Mouse (Mus musculus) heart, postnatal 0 days (tissue): ENCODE results near the gene Dusp22. TPM values are rescaled to one million over a fixed set of nuclear protein-coding genes. Genes with fewer than 3 reads are reported as not detected.

Experiments used
- ATAC-seq: fragments of 200-750 bp; cut with Nextera tagmentation; 2 replicates; pipeline ENCODE4 v1.8.0; 2017; ENCODE audit warnings: low read depth, moderate number of reproducible peaks, moderate library complexity; ENCODE audit not compliant: insufficient read depth
- DNase-seq: peaks from one replicate; pipeline ENCODE4 v3.0.0-alpha.2; 2016; ENCODE audit warnings: low spot score
- H3K27ac ChIP-seq: fragments of 300-500 bp; sonication (generic); 2 replicates; pipeline ENCODE4 v1.5.1; 2014; ENCODE audit warnings: low read depth, mild to moderate bottlenecking
- H3K27me3 ChIP-seq: fragments of 300-500 bp; sonication (generic); 2 replicates; pipeline ENCODE4 v1.6.1; 2014; ENCODE audit warnings: low read length, mixed read lengths; ENCODE audit not compliant: control insufficient read depth, insufficient read depth
- H3K36me3 ChIP-seq: fragments of 300-500 bp; sonication (generic); replicated peaks from 2 replicates; pipeline ENCODE4 v1.6.1; 2014; ENCODE audit warnings: low read length, mixed read lengths; ENCODE audit not compliant: control insufficient read depth, insufficient read depth
- H3K4me1 ChIP-seq: fragments of 300-500 bp; sonication (generic); 2 replicates; pipeline ENCODE4 v1.6.1; 2014; ENCODE audit warnings: antibody characterized with exemption; ENCODE audit not compliant: control insufficient read depth, insufficient read depth
- H3K4me2 ChIP-seq: fragments of 300-500 bp; sonication (generic); 2 replicates; pipeline ENCODE4 v1.6.1; 2014; ENCODE audit warnings: low read depth, mild to moderate bottlenecking, low read length, moderate library complexity
- H3K4me3 ChIP-seq: fragments of 300-500 bp; sonication (generic); 2 replicates; pipeline ENCODE4 v1.5.1; 2014; ENCODE audit warnings: low read depth, low read length
- H3K9ac ChIP-seq: fragments of 300-500 bp; sonication (generic); replicated peaks from 2 replicates; pipeline ENCODE4 v1.6.1; 2014; ENCODE audit warnings: low read depth, low read length, mixed read lengths
- H3K9me3 ChIP-seq: fragments of 300-500 bp; sonication (generic); replicated peaks from 2 replicates; pipeline ENCODE4 v1.6.1; 2016; ENCODE audit warnings: low read length; ENCODE audit not compliant: control insufficient read depth
- CTCF ChIP-seq: IDR thresholded peaks from 2 replicates; pipeline ENCODE4 v1.5.1; 2016; ENCODE audit warnings: antibody characterized with exemption, control low read depth, low read depth
- EP300 ChIP-seq: IDR thresholded peaks from 2 replicates; pipeline ENCODE4 v1.6.1; 2016; ENCODE audit warnings: antibody characterized with exemption, low read depth
- WGBS: fragments of 180-500 bp; shearing (Covaris S2); extraction: QIAGEN DNeasy Blood & Tissue Kit; methylation state at CpG from one replicate; pipeline ENCODE4 v1.1.7; 2014; 5-methylcytosine and 5-hydroxymethylcytosine counted together
- polyA plus RNA-seq: library from polyadenylated mRNA; unstranded; fragments of >200 nt; fragmentation: Nextera tagmentation; extraction: Ambion mirVana; gene quantifications from 2 replicates; pipeline ENCODE4 v1.2.1, GENCODE M21; 2015
- total RNA-seq: library from RNA; depleted of rRNA; stranded (reverse); fragments of >200 nt; gene quantifications from 2 replicates; pipeline ENCODE4 v1.2.3, GENCODE M21; 2014; ENCODE audit warnings: low replicate concordance

Dusp22 gene
- total and polyA plus RNA-seq, 2 experiments from 2014 or later = 7.5 to 15.4 TPM

GRCm38 (mm10) chr13:30730104-30730793, 70.5 kb downstream of the Dusp22 start:
- H3K4me1 ChIP-seq = no peaks in the 10 kb centered on the region
- 75% methylated on average over 15 of the region's 15 CpGs for WGBS
- DNase-seq = no peak
- no peaks in the 10 kb centered on the region for H3K9me3 ChIP-seq
- no peak overlapping the region for H3K27ac ChIP-seq
- ATAC-seq = no peak
- H3K27me3 ChIP-seq = no peaks in the 10 kb centered on the region
- no peak overlapping the region for H3K9ac ChIP-seq
- no peak overlapping the region for H3K4me2 ChIP-seq
- H3K36me3 ChIP-seq = no peaks in the 10 kb centered on the region
- H3K4me3 ChIP-seq = no peak overlapping the region
- TF ChIP-seq CTCF (no peak), EP300 (no peak)

- Histone ChIP-seq H3K4me2 (no peak overlapping the region), H3K27ac (no peak overlapping the region), H3K36me3 (no peaks in the 10 kb centered on the region), H3K4me1 (no peaks in the 10 kb centered on the region), H3K9ac (no peak overlapping the region), H3K4me3 (no peak overlapping the region), H3K9me3 (no peaks in the 10 kb centered on the region), H3K27me3 (no peaks in the 10 kb centered on the region)
- no peak for DNase-seq
- TF ChIP-seq CTCF (no peak), EP300 (no peak)
- ATAC-seq = no peak
- 81% methylated on average over 11 of the region's 11 CpGs for WGBS
Measured at GRCm38 (mm10) chr13:30732709-30733445, 73.1 kb downstream of the Dusp22 start.

GRCm38 (mm10) chr13:30736721-30737120, 76.9 kb downstream of the Dusp22 start:
- Histone ChIP-seq H3K4me2 (no peak overlapping the region), H3K27me3 (no peaks in the 10 kb centered on the region), H3K9ac (no peak overlapping the region), H3K4me3 (no peak overlapping the region), H3K4me1 (no peaks in the 10 kb centered on the region), H3K27ac (no peak overlapping the region), H3K9me3 (no peaks in the 10 kb centered on the region), H3K36me3 (no peaks in the 10 kb centered on the region)
- ATAC-seq (no peak), DNase-seq (no peak)
- TF ChIP-seq CTCF = no peak
- no peak for TF ChIP-seq EP300
- WGBS = 83% methylated on average over 5 of the region's 5 CpGs

- no peak for ATAC-seq
- no peak for DNase-seq
- 81% methylated on average over 2 of the region's 2 CpGs for WGBS
Measured at GRCm38 (mm10) chr13:30737257-30737656, 77.5 kb downstream of the Dusp22 start.

GRCm38 (mm10) chr13:30738310-30738840, 78.6 kb downstream of the Dusp22 start:
- TF ChIP-seq EP300 (no peak), CTCF (no peak)
- no peaks in the 10 kb centered on the region for H3K27me3 ChIP-seq
- WGBS = 65% methylated on average over 4 of the region's 4 CpGs
- H3K4me2 ChIP-seq = no peak overlapping the region
- H3K9me3 ChIP-seq = no peaks in the 10 kb centered on the region
- DNase-seq = no peak
- no peak overlapping the region for H3K27ac ChIP-seq
- H3K36me3 ChIP-seq = no peaks in the 10 kb centered on the region
- H3K9ac ChIP-seq = no peak overlapping the region
- ATAC-seq = no peak
- no peak overlapping the region for H3K4me3 ChIP-seq
- no peaks in the 10 kb centered on the region for H3K4me1 ChIP-seq

More at GRCm38 (mm10) chr13:30737257-30737656, 77.5 kb downstream of the Dusp22 start:
- Histone ChIP-seq H3K27me3 (no peaks in the 10 kb centered on the region), H3K4me1 (no peaks in the 10 kb centered on the region), H3K9ac (no peak overlapping the region), H3K4me3 (no peak overlapping the region), H3K9me3 (no peaks in the 10 kb centered on the region), H3K36me3 (no peaks in the 10 kb centered on the region), H3K4me2 (no peak overlapping the region), H3K27ac (no peak overlapping the region)
- TF ChIP-seq CTCF (no peak), EP300 (no peak)
